Mouse (Mus musculus): Measurements from ENCODE around the gene Man1c1. TPM values are rescaled to one million over a fixed set of nuclear protein-coding genes. Genes with fewer than 3 reads are reported as not detected.

Gene Man1c1
- polyA plus RNA-seq, 1 experiment from 2014 or later, result 1.2 TPM

DNA sequence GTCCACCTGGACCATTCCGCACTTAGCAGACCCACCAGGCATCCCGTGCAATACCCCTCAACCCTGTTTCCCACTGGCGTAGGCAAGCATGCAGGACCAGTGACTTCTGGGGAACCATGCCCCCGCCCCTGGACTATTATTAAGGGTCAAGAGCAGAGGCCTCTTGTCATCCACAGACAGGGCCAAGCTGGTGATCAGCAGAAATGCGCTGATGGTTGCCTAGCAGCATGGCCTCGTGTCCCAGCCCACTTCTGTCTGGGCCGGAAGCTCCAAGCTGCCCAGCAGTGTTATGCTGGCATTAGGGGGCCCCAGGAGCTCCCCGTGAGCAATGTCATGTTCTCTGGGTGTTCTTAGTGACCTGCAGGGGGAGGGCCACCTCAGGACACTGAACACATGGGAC, 37.9 kb upstream of the Man1c1 start:
- Histone ChIP-seq H3K9me3 (replicated peaks) (no peaks in the 10 kb centered on the region), H3K4me2 (no peak overlapping the region), H3K9ac (no peak overlapping the region), H3K4me3 (replicated peaks) (no peak overlapping the region), H3K27ac (no peak overlapping the region), H3K27me3 (no peaks in the 10 kb centered on the region), H3K36me3 (peaks cover 50% of the 10 kb centered on the region), H3K4me1 (replicated peaks) (peaks cover 32% of the 10 kb centered on the region)
- ATAC-seq (ENCODE audit: low read depth) (no peak), DNase-seq (no peak)
- WGBS (ENCODE audit: insufficient replicate concordance), result 78% methylated on average over 8 of the region's 8 CpGs

DNA sequence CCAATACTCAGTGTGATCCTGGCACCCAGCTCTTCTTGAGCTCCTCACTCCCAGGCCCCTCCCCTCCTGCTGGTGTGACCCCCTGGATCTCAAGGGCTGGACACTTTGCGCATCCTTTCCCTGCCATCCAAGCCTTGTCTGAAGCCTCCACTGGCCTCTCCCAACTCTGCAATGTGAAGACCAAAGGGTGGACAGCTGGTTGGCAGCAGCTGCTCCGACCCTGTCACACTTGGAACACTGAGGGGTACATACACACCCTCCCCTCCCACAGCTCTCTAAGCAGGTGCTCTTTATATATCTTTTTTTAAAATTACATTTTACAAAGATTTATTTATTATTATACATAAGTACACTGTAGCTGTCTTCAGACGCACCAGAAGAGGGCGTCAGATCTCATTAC, 36.1 kb upstream of the Man1c1 start:
- Histone ChIP-seq H3K4me3 (replicated peaks) (no peak overlapping the region), H3K27ac (no peak overlapping the region), H3K27me3 (no peaks in the 10 kb centered on the region), H3K36me3 (peaks cover 32% of the 10 kb centered on the region), H3K9ac (no peak overlapping the region), H3K4me2 (no peak overlapping the region), H3K9me3 (replicated peaks) (no peaks in the 10 kb centered on the region), H3K4me1 (replicated peaks) (peaks cover 24% of the 10 kb centered on the region)
- ATAC-seq (ENCODE audit: low read depth) (no peak), DNase-seq (no peak)
- WGBS (ENCODE audit: insufficient replicate concordance), result 84% methylated on average over 4 of the region's 4 CpGs

DNA sequence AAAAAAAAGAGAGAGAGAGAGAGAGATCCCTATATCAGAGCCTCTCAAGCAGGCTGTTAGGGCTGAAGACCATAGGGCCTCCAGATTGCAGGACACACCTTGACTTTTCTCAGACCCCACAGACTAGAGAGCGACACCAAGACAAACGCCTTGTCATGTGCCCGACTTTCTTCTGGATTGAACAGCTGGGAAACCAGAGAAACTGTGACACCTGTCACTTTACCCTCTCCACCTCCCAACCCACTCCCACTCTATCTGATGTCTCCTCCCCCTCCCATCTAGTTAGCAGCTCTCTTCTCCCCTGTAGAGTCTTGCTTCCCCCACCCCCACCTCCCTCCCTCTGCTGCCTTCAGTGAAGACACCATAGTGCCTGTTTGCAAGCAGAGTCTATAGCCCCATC, 35.4 kb upstream of the Man1c1 start:
- H3K4me3 ChIP-seq (replicated peaks), result no peak overlapping the region
- no peak for ATAC-seq (ENCODE audit: low read depth)
- DNase-seq, result no peak
- H3K36me3 ChIP-seq, result peaks cover 26% of the 10 kb centered on the region
- H3K27me3 ChIP-seq, result no peaks in the 10 kb centered on the region
- H3K9me3 ChIP-seq (replicated peaks), result no peaks in the 10 kb centered on the region
- H3K9ac ChIP-seq, result no peak overlapping the region
- WGBS (ENCODE audit: insufficient replicate concordance), result 78% methylated on average over 3 of the region's 3 CpGs
- no peak overlapping the region for H3K27ac ChIP-seq
- H3K4me1 ChIP-seq (replicated peaks), result peaks cover 25% of the 10 kb centered on the region
- H3K4me2 ChIP-seq, result no peak overlapping the region

DNA sequence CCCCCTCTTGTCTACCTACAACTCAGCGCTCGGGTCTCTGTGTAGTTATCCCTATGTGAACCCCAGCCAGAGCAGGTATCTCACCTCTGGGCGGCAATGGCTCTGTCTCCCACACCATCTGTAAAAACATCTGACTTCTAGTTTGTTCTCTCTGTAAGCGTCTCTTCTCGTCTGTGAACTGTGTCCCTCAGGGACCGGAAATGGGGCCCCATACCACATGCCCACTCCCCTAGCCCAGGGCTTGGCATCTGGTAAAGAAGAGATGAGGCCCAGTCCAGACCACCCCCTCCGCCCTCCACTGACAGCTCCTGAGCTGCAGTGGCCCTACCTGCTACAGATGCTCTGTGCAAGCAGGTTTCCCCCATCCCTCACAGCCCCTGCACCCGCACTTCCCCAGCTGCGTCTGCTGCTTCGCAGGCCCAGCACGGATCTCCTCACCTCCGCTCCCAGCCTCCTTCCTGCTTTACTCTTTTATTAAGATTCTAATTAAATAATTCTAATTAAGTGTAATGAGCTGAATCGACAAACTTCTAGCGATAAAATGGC, 33.3 kb upstream of the Man1c1 start:
- H3K4me1 ChIP-seq (replicated peaks), result peaks cover 38% of the 10 kb centered on the region
- no peak for DNase-seq
- H3K4me3 ChIP-seq (replicated peaks), result no peak overlapping the region
- no peak overlapping the region for H3K4me2 ChIP-seq
- no peak overlapping the region for H3K9ac ChIP-seq
- H3K27ac ChIP-seq, result no peak overlapping the region
- ATAC-seq (ENCODE audit: low read depth), result no peak
- H3K36me3 ChIP-seq, result peaks cover 5% of the 10 kb centered on the region; the same call in 1 of the 2 replicates
- H3K27me3 ChIP-seq, result no peaks in the 10 kb centered on the region
- WGBS (ENCODE audit: insufficient replicate concordance), result 59% methylated on average over 14 of the region's 14 CpGs
- no peaks in the 10 kb centered on the region for H3K9me3 ChIP-seq (replicated peaks)

DNA sequence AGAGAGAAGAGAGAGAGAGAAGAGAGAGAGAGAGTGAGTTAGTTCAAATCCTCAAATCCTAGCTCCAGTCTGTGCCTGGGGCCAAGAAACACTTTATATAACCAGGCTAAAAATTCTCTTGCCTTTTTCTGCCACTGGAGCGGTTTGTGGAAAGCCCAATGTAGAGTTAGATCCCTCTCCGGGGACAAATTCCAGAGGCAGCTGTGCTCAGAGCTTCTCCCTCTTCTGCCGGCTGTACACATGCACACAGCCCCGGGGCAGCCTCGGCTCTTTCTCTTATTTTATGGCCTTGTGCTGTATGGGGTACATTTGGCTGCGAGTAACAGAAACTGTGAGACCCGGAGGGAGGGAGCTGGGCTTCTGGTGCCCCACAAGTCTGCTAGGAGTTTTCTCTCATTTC, 32.1 kb upstream of the Man1c1 start:
- ATAC-seq (ENCODE audit: low read depth) (no peak), DNase-seq (no peak)
- no peaks in the 10 kb centered on the region for H3K9me3 ChIP-seq (replicated peaks)
- whole genome bisulfite sequencing (ENCODE audit: insufficient replicate concordance), result 77% methylated on average over 7 of the region's 7 CpGs
- H3K27me3 ChIP-seq, result peaks cover 7% of the 10 kb centered on the region; the same call in 1 of the 2 replicates
- no peaks in the 10 kb centered on the region for H3K36me3 ChIP-seq
- H3K4me1 ChIP-seq (replicated peaks), result peaks cover 42% of the 10 kb centered on the region
- no peak overlapping the region for H3K4me3 ChIP-seq (replicated peaks)
- H3K27ac ChIP-seq, result no peak overlapping the region
- no peak overlapping the region for H3K4me2 ChIP-seq
- H3K9ac ChIP-seq, result no peak overlapping the region

DNA sequence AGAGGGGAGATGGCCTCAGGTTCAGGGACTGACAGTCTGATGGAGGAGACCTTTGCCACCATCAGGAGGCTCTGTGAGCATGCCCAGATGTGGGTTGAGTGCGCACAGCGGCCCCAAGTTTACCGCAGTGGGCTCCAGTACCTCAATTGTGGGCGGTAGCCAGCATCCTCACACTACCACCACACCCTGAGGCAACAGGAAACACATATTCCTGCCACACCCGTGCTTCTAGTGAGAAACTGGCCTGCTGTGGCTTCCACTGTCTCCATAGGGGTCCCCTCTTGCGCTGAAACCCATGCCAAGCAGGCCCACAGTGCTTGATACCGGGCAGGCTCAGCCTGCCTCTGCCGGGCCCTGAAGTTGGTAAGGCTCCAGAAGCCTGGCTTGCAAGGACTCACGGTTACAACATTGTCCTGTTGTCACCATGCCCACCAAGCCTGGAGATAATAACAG, 30.6 kb upstream of the Man1c1 start:
- DNase-seq (peak; percentile 45), ATAC-seq (ENCODE audit: low read depth) (peak; percentile 64)
- Histone ChIP-seq H3K27me3 (peaks cover 9% of the 10 kb centered on the region; the same call in 1 of the 2 replicates), H3K36me3 (no peaks in the 10 kb centered on the region), H3K9me3 (replicated peaks) (no peaks in the 10 kb centered on the region), H3K4me1 (replicated peaks) (peaks cover 57% of the 10 kb centered on the region), H3K27ac (peak overlapping the region; percentile 71), H3K9ac (peak overlapping the region; percentile 27), H3K4me2 (peak overlapping the region; percentile 59), H3K4me3 (replicated peaks) (peak overlapping the region; percentile 29)
- 21% methylated on average over 9 of the region's 9 CpGs for WGBS (ENCODE audit: insufficient replicate concordance)

DNA sequence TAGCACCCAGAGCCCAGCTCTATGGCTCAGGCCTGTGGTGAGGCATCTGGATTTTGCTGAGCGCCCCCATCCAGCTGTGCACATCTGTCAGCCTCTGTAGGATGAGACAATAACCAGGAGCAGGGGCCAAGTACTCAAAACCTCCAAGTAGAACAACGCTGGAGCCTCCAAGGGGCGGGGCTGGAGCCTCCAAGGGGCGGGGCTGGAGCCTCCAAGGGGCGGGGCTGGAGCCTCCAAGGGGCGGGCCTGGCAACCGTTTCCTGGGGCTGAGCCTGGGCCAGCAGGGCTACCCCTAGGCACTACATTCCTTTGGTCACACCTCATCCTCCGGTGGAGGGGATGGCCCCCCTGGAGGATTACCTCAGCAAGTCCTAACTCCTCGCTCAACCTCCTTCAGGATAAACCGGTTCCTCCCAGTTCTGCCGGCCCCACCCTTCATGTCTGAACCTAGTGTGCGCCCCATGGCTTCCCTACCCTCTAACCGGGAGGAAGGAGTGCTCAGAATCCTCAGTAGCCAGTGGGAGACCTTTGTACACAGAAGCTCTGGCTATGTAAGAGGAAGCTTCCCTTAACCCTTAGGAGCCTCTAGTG, 30.0 kb upstream of the Man1c1 start:
- Histone ChIP-seq H3K27me3 (peaks cover 11% of the 10 kb centered on the region; the same call in 1 of the 2 replicates), H3K27ac (peak overlapping the region; percentile 71), H3K4me1 (replicated peaks) (peaks cover 63% of the 10 kb centered on the region), H3K4me3 (replicated peaks) (peak overlapping the region; percentile 29), H3K4me2 (peak overlapping the region; percentile 59), H3K9me3 (replicated peaks) (no peaks in the 10 kb centered on the region), H3K9ac (peak overlapping the region; percentile 27), H3K36me3 (no peaks in the 10 kb centered on the region)
- peak; percentile 71 for ATAC-seq (ENCODE audit: low read depth)
- WGBS (ENCODE audit: insufficient replicate concordance), result 2% methylated on average over 13 of the region's 13 CpGs
- DNase-seq, result peak; percentile 66

DNA sequence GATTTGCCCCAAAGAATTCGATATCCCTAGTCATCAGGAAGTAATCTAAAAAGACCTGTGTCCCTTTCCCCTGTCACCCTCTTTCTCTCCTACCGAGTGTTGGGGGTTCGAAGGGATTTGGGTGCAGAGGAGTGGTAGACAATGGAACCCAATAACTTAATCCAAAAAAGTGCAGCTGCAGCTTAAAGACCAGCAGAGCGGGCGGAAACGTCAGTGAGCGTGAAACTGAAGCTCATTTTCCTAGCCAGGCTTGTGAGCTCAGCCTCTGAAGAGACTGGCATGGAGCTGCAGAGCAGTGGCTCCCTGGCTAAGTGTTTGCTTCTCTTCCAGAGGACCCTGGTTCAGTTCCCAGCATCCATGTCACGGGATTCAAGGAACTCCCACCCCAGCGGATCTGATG, 29.3 kb upstream of the Man1c1 start:
- Histone ChIP-seq H3K36me3 (no peaks in the 10 kb centered on the region), H3K27me3 (peaks cover 11% of the 10 kb centered on the region; the same call in 1 of the 2 replicates), H3K27ac (no peak overlapping the region), H3K9ac (no peak overlapping the region), H3K4me1 (replicated peaks) (peaks cover 63% of the 10 kb centered on the region), H3K9me3 (replicated peaks) (no peaks in the 10 kb centered on the region), H3K4me2 (peak overlapping the region; percentile 59; the same call in 1 of the 2 replicates), H3K4me3 (replicated peaks) (no peak overlapping the region)
- DNase-seq (no peak), ATAC-seq (ENCODE audit: low read depth) (no peak)
- 66% methylated on average over 9 of the region's 9 CpGs for WGBS (ENCODE audit: insufficient replicate concordance)

DNA sequence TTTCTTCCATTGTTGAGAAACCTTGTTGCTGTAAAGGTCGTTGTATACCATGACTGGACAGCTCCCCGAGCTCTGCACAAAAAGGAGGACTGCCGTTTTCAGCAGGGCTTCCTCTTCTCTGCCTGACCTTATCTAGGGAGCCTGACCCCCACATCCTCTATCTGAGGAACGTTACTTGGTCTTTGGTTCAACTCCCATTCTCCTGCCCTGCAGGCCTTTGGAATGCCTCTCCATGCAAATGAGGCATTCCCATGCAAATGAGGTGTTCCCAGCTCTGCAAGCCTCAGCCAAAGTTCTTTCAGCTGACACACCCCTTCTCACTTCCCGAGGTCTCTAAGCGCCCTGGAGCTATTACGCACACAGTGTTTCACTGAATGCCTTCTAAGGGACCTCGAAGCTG, 26.0 kb upstream of the Man1c1 start:
- DNase-seq (no peak), ATAC-seq (ENCODE audit: low read depth) (no peak)
- Histone ChIP-seq H3K9me3 (replicated peaks) (no peaks in the 10 kb centered on the region), H3K4me3 (replicated peaks) (no peak overlapping the region), H3K36me3 (no peaks in the 10 kb centered on the region), H3K27ac (peak overlapping the region; percentile 53; the same call in 1 of the 2 replicates), H3K9ac (no peak overlapping the region), H3K4me1 (replicated peaks) (peaks cover 55% of the 10 kb centered on the region), H3K4me2 (no peak overlapping the region), H3K27me3 (peaks cover 11% of the 10 kb centered on the region; the same call in 1 of the 2 replicates)
- 3% methylated on average over 8 of the region's 8 CpGs for WGBS (ENCODE audit: insufficient replicate concordance)

DNA sequence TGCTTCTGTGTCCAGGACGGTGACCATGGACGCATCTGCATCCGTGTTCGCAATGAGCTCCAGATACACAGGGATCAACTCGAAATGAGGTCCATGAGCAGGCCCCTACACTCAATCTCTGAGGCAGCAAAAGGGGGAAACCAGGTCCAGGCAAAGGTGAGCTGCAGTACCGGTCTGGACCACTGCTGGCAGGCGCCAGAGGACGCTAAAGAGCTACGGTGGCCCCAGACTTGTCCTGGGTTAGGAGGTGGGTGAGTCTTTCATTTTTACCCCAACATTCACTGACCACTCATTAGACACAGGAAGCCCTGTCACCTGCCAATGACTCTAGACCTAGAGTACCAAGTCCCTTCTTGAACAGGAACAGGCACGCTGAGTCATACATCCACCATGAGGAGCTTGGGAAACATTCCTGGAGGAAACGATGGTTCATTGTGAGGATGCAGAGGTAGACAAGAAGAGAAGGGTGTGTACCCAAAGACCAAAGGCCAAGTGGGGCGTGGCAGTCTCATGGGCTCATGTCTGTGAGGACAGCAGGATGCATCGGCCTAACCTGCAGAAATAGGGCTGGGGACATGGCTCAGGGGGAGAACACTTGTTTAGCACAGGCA, 21.8 kb upstream of the Man1c1 start:
- WGBS (ENCODE audit: insufficient replicate concordance), result 67% methylated on average over 13 of the region's 13 CpGs
- ATAC-seq (ENCODE audit: low read depth), result no peak
- Histone ChIP-seq H3K27ac (no peak overlapping the region), H3K4me2 (no peak overlapping the region), H3K36me3 (no peaks in the 10 kb centered on the region), H3K9ac (no peak overlapping the region), H3K27me3 (0 out of 2 replicates have a peak, but pooled peaks cover 4% of the 10 kb centered on the region), H3K4me3 (replicated peaks) (no peak overlapping the region), H3K4me1 (replicated peaks) (peaks cover 41% of the 10 kb centered on the region), H3K9me3 (replicated peaks) (no peaks in the 10 kb centered on the region)
- no peak for DNase-seq

DNA sequence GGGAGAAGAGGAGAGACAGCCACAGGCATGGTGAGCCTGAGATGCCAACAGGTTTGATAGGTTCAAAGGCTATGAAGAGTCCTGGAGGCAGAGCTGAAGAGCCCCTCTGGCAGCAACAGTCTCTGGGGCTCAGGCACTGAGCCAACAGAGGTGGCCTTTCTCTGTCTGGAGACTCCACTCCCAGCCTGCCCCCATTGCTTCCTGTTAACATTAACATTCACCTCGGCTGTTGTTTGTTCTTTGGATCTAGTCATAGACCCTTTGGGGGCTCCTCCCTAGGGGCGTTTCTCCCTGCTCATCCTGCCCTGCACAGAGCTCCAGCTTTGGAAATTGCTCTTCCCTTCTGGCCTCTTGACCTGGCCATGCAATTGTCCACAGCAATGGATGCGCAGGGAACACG, 20.9 kb upstream of the Man1c1 start:
- H3K4me2 ChIP-seq, result no peak overlapping the region
- no peaks in the 10 kb centered on the region for H3K36me3 ChIP-seq
- H3K4me3 ChIP-seq (replicated peaks), result no peak overlapping the region
- H3K9ac ChIP-seq, result no peak overlapping the region
- 0 out of 2 replicates have a peak, but pooled peaks cover 4% of the 10 kb centered on the region for H3K27me3 ChIP-seq
- 48% methylated on average over 4 of the region's 4 CpGs for WGBS (ENCODE audit: insufficient replicate concordance)
- H3K9me3 ChIP-seq (replicated peaks), result no peaks in the 10 kb centered on the region
- H3K4me1 ChIP-seq (replicated peaks), result peaks cover 41% of the 10 kb centered on the region
- no peak overlapping the region for H3K27ac ChIP-seq
- DNase-seq, result no peak
- ATAC-seq (ENCODE audit: low read depth), result no peak

Data from liver, embryonic 13.5 days (tissue).